Mouse (Mus musculus): ENCODE measurements around the gene Ciapin1.

GRCm38 (mm10) chr8:94808372-94808771 lies 29.8 kb downstream of the Ciapin1 start:
- no peak for TF ChIP-seq CTCF (IDR thresholded peaks at IDR 0.05; ENCODE audit: extremely low read depth, insufficient read length, insufficient replicate concordance, low read depth, low read length)
- no peak for TF ChIP-seq POLR2A (IDR thresholded peaks at IDR 0.05; ENCODE audit: low read depth, low read length)
